Mouse (Mus musculus) lung, postnatal 0 days (tissue): ENCODE data around the gene Fgf15. TPM values are rescaled to one million over a fixed set of nuclear protein-coding genes. Genes with fewer than 3 reads are reported as not detected.

Experiments
- ATAC-seq: fragments of 200-750 bp; cut with Nextera tagmentation; 2 replicates; pipeline ENCODE4 v1.8.0; 2017; ENCODE audit warnings: moderate library complexity
- DNase-seq: peaks from one replicate; pipeline ENCODE4 v3.0.0-alpha.2; 2016; ENCODE audit warnings: low spot score
- H3K27ac ChIP-seq: fragments of 300-500 bp; sonication (generic); 2 replicates; pipeline ENCODE4 v1.5.1; 2014; ENCODE audit warnings: antibody characterized with exemption, mild to moderate bottlenecking, low read length, mixed read lengths
- H3K27me3 ChIP-seq: fragments of 300-500 bp; sonication (generic); replicated peaks from 2 replicates; pipeline ENCODE4 v1.6.1; 2014; ENCODE audit warnings: low read length, mixed read lengths; ENCODE audit not compliant: insufficient read depth
- H3K36me3 ChIP-seq: fragments of 300-500 bp; sonication (generic); 2 replicates; pipeline ENCODE4 v1.6.1; 2014; ENCODE audit warnings: low read length, mixed read lengths; ENCODE audit not compliant: insufficient read depth
- H3K4me1 ChIP-seq: fragments of 300-500 bp; sonication (generic); 2 replicates; pipeline ENCODE4 v1.6.1; 2014; ENCODE audit warnings: antibody characterized with exemption, low read depth, low read length, mixed read lengths; ENCODE audit not compliant: insufficient read depth
- H3K4me2 ChIP-seq: fragments of 300-500 bp; sonication (generic); replicated peaks from 2 replicates; pipeline ENCODE4 v1.6.1; 2014; ENCODE audit warnings: low read depth, mild to moderate bottlenecking, low read length, moderate library complexity, mixed read lengths
- H3K4me3 ChIP-seq: fragments of 300-500 bp; sonication (generic); 2 replicates; pipeline ENCODE4 v1.5.1; 2014; ENCODE audit warnings: low read depth, low read length
- H3K9ac ChIP-seq: fragments of 300-500 bp; sonication (generic); replicated peaks from 2 replicates; pipeline ENCODE4 v1.6.1; 2014; ENCODE audit warnings: low read depth, mild to moderate bottlenecking
- H3K9me3 ChIP-seq: fragments of 300-500 bp; sonication (generic); 2 replicates; pipeline ENCODE4 v1.6.1; 2016; ENCODE audit warnings: low read length, mixed read lengths
- CTCF ChIP-seq: IDR thresholded peaks from 2 replicates; pipeline ENCODE4 v1.5.1; 2016; ENCODE audit warnings: antibody characterized with exemption, mild to moderate bottlenecking
- EP300 ChIP-seq: IDR thresholded peaks from 2 replicates; pipeline ENCODE4 v1.6.1; 2016; ENCODE audit warnings: antibody characterized with exemption, mild to moderate bottlenecking, control low read depth
- WGBS: fragments of 180-500 bp; shearing (Covaris S2); extraction: QIAGEN DNeasy Blood & Tissue Kit; methylation state at CpG from one replicate; pipeline ENCODE4 v1.1.7; 2014; 5-methylcytosine and 5-hydroxymethylcytosine counted together
- polyA plus RNA-seq: library from polyadenylated mRNA; unstranded; fragments of >200 nt; fragmentation: Nextera tagmentation; extraction: Ambion mirVana; gene quantifications from 2 replicates; pipeline ENCODE4 v1.2.1, GENCODE M21; 2015

Fgf15 gene
- polyA plus RNA-seq, 1 experiment from 2014 or later, result not detected

DNA sequence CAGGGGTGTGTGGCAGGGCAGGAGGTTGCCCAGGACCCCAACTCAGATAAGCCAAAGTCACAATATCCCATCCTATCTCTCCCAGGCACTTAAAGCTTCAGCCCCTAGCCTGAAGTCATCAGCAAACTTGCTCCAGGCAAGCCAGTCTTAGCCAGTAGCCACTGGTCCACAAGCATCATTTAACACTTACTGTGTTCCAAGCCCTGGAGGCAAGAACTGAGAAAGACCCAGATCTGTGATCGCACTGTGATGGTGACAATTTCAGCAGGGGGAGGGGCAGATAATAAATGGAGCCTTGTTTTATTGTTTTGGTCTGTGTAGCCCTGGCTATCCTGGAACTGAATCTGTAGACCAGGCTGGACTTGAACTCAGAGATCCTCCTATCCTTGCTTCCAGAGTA, 37.6 kb upstream of the Fgf15 start:
- Histone ChIP-seq H3K4me3 (no peak overlapping the region), H3K36me3 (no peaks in the 10 kb centered on the region), H3K27ac (no peak overlapping the region), H3K27me3 (peaks cover 38% of the 10 kb centered on the region), H3K4me1 (no peaks in the 10 kb centered on the region), H3K9me3 (no peaks in the 10 kb centered on the region), H3K4me2 (no peak overlapping the region), H3K9ac (no peak overlapping the region)
- WGBS, result 89% methylated on average over 1 of the region's 1 CpGs
- DNase-seq, result no peak
- TF ChIP-seq CTCF (no peak), EP300 (no peak)
- ATAC-seq, result no peak

DNA sequence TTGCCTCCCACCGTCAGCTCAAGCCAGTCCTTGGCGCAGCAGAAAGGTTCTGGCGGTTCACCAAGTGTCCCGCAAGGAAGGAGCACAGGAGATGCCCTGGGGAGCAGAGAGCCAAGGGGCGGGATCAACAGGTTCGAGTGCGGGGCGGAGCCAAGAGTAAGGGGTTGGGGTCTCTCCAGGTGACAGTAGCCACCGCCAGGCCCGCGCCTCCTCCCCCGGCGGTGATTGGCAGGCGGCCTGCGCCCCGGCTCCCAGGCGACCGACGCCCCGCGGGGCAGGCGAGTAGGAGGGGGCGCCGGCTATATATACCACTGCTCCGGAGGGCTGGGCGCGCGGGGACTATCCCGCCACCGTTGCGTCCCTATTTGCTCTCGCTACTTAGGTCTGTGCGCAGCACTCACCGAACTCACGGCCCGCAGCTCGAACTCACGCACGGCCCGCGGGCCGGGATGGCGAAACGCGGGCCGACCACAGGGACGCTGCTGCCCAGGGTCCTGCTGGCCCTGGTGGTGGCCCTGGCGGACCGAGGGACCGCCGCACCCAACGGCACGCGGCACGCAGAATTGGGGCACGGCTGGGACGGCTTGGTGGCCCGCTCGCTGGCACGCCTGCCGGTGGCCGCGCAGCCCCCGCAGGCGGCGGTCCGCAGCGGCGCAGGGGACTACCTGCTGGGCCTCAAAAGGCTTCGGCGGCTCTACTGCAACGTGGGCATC, 35.1 kb upstream of the Fgf15 start:
- ATAC-seq (no peak), DNase-seq (no peak)
- peak overlapping the region; percentile 1; the same call in 1 of the 2 replicates for H3K4me3 ChIP-seq
- 0 out of 2 replicates have a peak overlapping the region, but pooled peaks have one; percentile 17 for H3K4me2 ChIP-seq
- H3K27ac ChIP-seq, result no peak overlapping the region
- peaks cover 48% of the 10 kb centered on the region for H3K27me3 ChIP-seq
- WGBS, result 1% methylated on average over 65 of the region's 72 CpGs
- H3K36me3 ChIP-seq, result no peaks in the 10 kb centered on the region
- no peak for TF ChIP-seq EP300
- no peak for TF ChIP-seq CTCF
- no peaks in the 10 kb centered on the region for H3K4me1 ChIP-seq
- no peak overlapping the region for H3K9ac ChIP-seq
- no peaks in the 10 kb centered on the region for H3K9me3 ChIP-seq

DNA sequence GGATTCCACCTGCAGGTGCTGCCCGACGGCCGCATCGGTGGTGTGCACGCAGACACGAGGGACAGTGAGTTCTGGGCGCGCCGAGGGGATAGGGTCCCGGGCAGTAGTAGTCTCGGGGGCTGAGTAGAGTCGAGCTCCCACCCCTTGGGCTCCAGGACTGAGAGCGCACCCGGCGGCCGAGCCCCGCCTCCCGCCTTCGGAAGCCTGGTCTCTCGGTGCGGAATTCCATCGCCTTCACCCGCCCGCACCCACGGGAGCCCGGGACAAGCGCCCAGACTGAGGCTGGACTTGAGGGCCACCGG, 34.6 kb upstream of the Fgf15 start:
- ATAC-seq, result no peak
- Histone ChIP-seq H3K9me3 (no peaks in the 10 kb centered on the region), H3K4me3 (peak overlapping the region; percentile 1; the same call in 1 of the 2 replicates), H3K27ac (no peak overlapping the region), H3K9ac (no peak overlapping the region), H3K27me3 (peaks cover 48% of the 10 kb centered on the region), H3K4me2 (0 out of 2 replicates have a peak overlapping the region, but pooled peaks have one; percentile 17), H3K36me3 (no peaks in the 10 kb centered on the region), H3K4me1 (no peaks in the 10 kb centered on the region)
- WGBS, result under 1% methylated on average over 27 of the region's 28 CpGs
- no peak for TF ChIP-seq CTCF
- no peak for TF ChIP-seq EP300
- DNase-seq, result no peak

DNA sequence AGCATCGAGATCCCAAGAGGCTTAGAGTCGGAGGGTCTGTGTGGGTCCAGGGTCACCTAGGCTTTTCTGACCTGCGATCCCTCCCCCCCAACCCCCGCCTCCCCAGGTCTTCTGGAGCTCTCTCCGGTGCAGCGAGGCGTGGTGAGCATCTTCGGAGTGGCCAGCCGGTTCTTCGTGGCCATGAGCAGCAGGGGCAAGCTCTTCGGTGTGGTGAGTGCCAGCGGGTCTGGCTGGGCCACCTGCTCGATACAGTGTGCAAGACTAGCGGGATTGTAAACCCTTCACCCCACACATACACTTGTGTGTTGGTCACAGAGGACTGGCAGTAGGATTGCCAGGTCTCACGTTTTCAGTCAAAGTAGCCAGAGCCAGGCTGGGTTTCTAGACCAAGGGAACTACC, 34.2 kb upstream of the Fgf15 start:
- H3K4me3 ChIP-seq, result no peak overlapping the region
- H3K27me3 ChIP-seq, result peaks cover 48% of the 10 kb centered on the region
- no peaks in the 10 kb centered on the region for H3K4me1 ChIP-seq
- DNase-seq, result no peak
- WGBS, result 0% methylated on average over 14 of the region's 15 CpGs
- H3K9me3 ChIP-seq, result no peaks in the 10 kb centered on the region
- no peak for TF ChIP-seq EP300
- no peak for TF ChIP-seq CTCF
- no peak overlapping the region for H3K4me2 ChIP-seq
- no peak overlapping the region for H3K27ac ChIP-seq
- ATAC-seq, result no peak
- H3K9ac ChIP-seq, result no peak overlapping the region
- no peaks in the 10 kb centered on the region for H3K36me3 ChIP-seq

DNA sequence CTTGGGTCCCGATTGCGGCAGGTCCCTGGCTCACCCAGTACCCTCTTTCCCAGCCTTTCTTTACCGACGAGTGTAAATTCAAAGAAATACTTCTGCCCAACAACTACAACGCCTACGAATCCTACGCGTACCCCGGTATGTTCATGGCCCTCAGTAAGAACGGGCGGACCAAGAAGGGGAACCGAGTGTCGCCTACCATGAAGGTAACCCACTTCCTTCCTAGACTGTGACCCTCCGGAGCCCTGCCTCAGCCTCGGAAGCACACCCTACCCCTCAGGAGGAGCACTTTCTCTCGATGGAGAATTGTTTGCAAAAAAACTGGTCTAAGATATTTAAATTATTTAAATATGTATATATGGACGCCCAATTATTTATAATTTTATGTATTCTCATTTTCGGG, 33.6 kb upstream of the Fgf15 start:
- no peak overlapping the region for H3K27ac ChIP-seq
- WGBS, result 5% methylated on average over 18 of the region's 18 CpGs
- no peak for DNase-seq
- TF ChIP-seq EP300 (no peak), CTCF (no peak)
- H3K36me3 ChIP-seq, result no peaks in the 10 kb centered on the region
- H3K27me3 ChIP-seq, result peaks cover 48% of the 10 kb centered on the region
- no peak overlapping the region for H3K4me3 ChIP-seq
- no peaks in the 10 kb centered on the region for H3K9me3 ChIP-seq
- ATAC-seq, result no peak
- no peak overlapping the region for H3K4me2 ChIP-seq
- no peaks in the 10 kb centered on the region for H3K4me1 ChIP-seq
- no peak overlapping the region for H3K9ac ChIP-seq

DNA sequence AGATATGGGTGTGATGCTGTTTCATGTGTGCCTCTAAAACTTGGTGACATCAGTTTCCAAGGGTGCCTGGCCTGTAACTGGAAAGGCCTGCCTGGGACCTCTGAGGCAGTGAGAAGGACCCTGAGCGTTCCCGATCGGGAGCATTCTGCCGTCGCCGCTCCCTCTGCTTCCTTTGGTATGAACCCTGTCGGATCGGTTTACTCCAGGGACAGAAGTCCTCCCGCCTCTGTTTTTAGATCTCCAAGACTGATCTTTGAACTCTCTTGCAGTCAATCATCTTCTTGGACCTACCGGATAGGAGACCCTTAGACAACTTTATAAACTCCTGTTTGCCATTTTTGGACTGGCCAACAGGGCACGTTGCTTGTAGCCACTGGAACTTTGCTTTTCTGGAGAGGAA, 33.1 kb upstream of the Fgf15 start:
- Histone ChIP-seq H3K9ac (no peak overlapping the region), H3K4me2 (no peak overlapping the region), H3K27me3 (peaks cover 48% of the 10 kb centered on the region), H3K4me3 (no peak overlapping the region), H3K27ac (no peak overlapping the region), H3K4me1 (no peaks in the 10 kb centered on the region), H3K9me3 (no peaks in the 10 kb centered on the region), H3K36me3 (no peaks in the 10 kb centered on the region)
- 7% methylated on average over 11 of the region's 11 CpGs for WGBS
- TF ChIP-seq EP300 (no peak), CTCF (no peak)
- no peak for ATAC-seq
- no peak for DNase-seq
